Mouse (Mus musculus): ENCODE results near the gene B4galnt4. TPM values are rescaled to one million over a fixed set of nuclear protein-coding genes. Genes with fewer than 3 reads are reported as not detected.
"Not testable (repeated sequence)": the region's sequence is repeated elsewhere in the genome, so short reads cannot be mapped to it uniquely, and the experiment has no call there.

Gene B4galnt4
- total RNA-seq (2021), result not detected
- long read RNA-seq, experiment 1, result 0 reads
- long read RNA-seq, experiment 2, result 0 reads

DNA sequence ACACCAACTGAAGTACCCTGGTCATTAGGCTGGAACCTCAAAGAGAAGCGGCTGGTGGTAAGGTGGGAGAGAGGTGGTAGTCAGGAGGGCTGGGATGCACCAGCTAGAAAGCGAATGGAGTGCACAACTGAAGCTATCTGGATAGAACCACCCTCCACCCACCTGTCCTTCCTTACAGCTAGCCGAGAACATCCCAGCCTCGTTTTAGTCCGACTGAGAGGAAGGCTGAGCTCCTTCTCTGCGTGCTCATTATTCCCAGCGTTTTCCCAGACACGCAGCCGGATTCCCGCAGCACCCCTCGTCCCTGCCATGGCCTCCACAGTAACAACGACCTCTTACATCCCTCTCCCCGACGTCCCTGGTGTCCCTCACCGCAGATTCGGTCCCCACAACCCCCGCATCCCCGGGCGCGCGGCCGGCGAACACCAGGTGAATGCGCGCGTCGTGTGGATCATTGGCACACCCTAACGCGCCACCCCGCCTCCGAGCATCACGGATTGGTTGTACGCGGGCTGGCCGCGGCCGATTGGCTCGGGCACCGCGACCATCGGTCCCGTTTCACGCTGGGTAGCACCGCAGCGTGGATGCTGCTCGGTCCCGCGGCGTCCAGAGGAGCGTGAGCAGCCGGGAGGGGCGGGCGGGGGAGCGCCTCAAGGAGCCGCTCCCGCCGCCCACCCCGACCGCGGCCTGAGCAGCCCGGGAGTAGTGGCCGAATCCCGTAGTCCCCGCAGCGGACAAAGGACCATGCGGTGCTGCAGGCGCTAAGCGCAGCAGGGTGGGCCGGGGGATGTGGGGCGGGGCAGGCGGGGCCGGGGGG, at the start of gene B4galnt4:
Gene B4galnt4 (plus strand): TSS at position 679 of the 817 bp plus-strand sequence.
- peak; percentile 35 for DNase-seq

- no peak for DNase-seq
These were observed 49.6 kb upstream of the B4galnt4 start for GRCm38 (mm10) chr7:141011238-141011770.

- no peak for DNase-seq
These were observed 43.9 kb upstream of the B4galnt4 start for GRCm38 (mm10) chr7:141016707-141017697.

GRCm38 (mm10) chr7:141017824-141018223, 43.1 kb upstream of the B4galnt4 start, which contains the start of gene Ifitm6:
TSS of gene Ifitm6 (minus strand) at chr7:141017924.
- not testable (repeated sequence) for DNase-seq

DNA sequence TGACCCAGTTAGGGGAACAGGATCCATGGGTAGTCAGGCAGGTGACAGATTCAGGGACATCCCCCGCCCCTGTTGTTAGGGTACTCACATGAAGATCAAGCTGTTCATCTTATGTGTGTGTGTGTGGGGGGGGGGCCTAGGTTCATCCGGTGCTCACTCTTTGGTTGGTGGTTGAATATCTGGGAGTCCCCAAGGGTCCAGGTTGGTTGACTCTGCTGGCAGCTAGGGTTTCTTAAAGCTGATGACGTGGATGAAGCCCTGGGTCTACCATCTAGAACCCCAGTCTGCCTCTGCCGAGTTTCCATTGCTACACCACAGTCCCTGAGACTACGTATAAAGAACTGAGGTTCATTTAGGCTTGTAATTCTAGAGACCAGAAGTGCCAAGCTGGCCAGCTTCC, 41.9 kb upstream of the B4galnt4 start:
- no peak for DNase-seq

GRCm38 (mm10) chr7:141021489-141022449, 39.1 kb upstream of the B4galnt4 start:
- DNase-seq, result no peak

GRCm38 (mm10) chr7:141024865-141025838, 35.8 kb upstream of the B4galnt4 start:
- no peak for DNase-seq

- no peak for DNase-seq
These were observed 34.7 kb upstream of the B4galnt4 start for GRCm38 (mm10) chr7:141026097-141026739.

- no peak for DNase-seq
These were observed 34.2 kb upstream of the B4galnt4 start for GRCm38 (mm10) chr7:141026740-141027098.

- DNase-seq, result no peak
These were observed 32.1 kb upstream of the B4galnt4 start, which contains the start of gene Gm17387 for GRCm38 (mm10) chr7:141028831-141029230. TSS of gene Gm17387 (plus strand) at chr7:141029131.

DNA sequence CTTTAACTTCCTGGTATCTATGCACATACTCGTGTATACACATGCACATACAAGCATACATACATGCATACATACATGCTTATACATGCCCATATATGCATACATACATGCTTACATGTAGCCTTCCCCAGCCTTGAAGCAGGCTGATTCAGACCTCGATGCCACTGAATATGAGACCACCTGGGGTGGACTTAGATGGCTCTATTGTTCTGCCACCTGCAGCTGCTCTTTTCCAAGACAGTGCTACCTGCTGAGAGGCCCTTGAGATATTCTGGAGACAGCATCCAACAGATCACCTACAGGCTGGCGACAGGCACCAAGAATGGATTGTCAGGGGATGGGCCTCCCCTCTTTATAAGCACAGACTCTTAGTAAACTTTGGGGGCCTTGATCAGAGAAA, 30.5 kb upstream of the B4galnt4 start:
- no peak for DNase-seq

GRCm38 (mm10) chr7:141032458-141033167, 28.3 kb upstream of the B4galnt4 start:
- DNase-seq, result no peak

DNA sequence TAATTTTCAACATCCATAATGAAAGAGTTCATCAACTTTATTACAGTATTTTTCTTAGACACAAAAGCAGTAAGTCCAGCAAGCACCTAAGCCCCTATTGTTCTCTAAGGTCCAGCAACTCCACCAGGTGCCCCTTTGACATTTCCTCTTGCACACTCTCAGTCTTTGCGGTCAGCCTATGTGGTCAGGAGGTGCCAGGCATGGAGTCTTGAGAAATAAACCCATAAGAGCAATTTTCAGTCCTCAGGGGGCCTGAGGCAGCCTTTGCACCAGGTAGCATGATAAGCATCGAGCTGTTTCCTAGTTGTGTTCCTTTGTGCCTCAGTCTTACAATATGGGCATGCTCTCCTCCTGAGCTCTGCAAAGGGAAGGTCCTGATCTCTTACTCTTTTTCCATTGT, 24.3 kb upstream of the B4galnt4 start:
- DNase-seq, result not testable (repeated sequence)

DNA sequence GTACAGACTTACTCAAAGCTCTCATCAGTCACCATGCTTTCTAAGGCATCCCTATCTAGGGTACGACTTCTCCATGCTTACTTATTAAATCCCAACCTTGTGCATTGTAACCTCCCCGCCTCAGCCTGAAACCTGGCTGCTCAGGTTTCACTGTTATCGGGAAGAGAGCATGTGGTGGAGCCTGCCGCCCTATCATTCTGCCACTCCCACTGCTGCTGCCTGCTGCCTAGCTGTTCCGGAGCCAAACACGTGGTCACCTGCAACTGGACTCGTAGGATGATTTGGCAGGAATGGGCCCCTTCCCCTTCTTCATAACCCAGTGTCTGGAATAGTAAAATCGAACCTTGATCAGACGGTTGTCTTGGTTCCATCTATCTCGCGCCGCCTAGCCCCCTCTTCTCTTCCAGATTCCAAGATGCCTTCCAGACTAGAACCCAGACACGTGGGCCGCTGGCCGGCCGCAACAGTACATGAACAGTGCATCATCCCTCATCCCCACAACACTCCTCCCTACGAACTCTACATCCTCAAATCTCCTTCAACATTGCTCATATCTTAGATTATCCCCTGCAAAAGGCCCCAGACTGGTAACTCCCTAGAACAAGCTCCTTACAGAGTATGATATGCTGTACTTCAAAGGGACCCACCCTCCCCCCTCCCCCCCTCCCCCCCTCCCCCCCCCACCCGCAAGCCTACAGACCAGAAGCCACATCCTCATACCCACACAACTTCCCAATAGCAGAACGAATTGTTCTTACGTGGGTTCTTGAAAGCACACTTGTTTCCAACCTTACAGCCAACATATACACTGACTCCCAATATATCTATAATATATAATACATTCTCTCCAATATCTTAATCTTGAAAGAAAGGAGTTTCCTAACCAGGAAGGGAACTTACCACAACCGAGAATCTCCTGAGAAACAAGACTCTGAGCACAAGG, 22.5 kb upstream of the B4galnt4 start:
- no peak for DNase-seq

DNA sequence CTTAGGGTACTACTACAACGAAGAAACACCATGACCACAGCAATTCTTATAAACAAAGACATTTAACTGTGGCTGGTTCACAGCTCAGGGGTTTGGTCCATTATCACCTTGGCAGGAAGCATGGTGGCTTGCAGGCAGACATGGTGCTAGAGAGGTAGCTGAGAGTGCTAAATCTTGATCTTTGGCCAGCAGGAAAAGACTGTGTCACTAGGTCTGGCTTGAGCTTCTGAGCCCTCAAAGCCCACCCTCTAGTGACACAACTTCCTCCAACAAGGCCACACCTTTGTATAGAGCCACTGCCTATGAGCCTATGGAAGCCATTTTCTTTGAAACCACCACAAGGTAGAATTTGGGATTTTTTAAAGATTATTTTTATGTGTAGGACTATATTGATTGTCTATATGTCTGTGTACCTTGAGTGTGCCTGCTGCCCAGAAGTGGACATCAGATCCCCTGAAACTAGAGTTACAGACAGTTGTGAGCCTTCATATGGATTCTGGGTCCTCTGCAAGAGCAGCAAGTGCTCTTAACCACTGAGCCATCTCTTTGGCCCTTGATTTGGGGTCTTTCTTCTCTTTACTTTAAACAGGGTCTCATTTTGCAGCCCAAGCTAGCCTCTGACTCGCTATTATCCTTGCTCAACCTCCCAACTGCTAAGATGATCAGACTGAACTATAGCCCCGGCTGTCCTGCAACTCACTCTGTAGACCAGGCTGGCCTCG, 21.4 kb upstream of the B4galnt4 start:
- no peak for DNase-seq

DNA sequence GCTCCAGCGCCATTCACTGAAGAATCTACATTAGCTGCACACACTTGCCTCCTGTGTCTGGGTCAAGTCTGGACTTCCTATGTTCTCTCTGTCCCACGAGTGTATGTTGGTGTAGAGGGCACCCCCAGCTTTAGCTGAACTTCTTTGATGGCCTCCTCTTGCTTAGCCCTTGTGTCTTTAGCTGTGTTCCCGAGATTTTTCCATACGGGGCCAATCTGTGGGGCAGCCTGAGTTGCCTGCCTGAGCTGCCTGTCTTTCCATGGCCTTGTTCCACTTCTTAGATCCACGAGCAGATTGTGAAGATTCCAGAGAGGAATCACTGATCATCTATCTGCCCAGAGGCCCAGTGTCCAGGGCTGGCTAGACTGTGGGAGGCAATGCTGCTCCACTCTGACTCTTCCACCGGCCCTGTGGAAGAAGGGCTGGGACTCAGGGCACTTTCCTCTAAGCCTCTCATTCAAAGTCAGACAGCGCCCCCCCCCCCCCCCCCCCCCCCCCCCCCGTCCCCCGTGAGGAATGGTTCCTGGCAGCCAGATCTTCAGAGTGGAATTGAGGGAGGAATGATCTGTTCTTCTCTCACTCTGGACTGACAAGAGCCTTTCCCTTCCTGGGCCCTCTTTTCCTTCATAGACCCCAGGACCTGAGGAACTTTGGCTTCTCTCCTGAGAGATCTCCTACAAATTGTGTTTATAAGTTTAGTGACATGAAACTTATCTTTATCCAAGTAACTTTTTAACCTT, 19.9 kb upstream of the B4galnt4 start:
- no peak for DNase-seq
